Mouse (Mus musculus): ENCODE measurements around the gene Acox3.

Gene Acox3

DNA sequence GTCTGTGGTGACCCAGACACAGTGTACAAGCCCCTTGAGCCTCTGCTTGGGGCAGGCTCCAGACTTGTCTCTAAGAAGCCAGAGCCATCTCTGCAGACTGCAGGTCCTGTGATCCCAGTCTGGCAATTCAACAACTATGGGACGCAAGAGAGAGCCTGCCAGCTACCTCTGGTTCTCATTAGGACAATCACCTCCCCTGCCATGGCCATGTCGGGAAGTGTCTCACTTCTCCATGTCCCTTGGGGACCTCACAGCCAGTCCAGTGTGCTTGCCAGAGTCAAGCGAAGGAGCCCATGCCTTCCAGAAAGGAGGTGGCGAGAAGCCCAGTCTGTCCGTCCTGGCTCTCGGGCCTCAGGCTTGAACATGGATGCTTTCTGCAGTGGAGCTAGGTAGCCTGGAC is 50.0 kb downstream of the Acox3 start:
- in situ Hi-C loops (cut with MboI; ENCODE audit: low pct_unique_long_range_greater_than_20kb in 1 of 2, low sequenced_read_pairs in 2 of 2, unreplicated experiment in 1 of 2): no loop called here

DNA sequence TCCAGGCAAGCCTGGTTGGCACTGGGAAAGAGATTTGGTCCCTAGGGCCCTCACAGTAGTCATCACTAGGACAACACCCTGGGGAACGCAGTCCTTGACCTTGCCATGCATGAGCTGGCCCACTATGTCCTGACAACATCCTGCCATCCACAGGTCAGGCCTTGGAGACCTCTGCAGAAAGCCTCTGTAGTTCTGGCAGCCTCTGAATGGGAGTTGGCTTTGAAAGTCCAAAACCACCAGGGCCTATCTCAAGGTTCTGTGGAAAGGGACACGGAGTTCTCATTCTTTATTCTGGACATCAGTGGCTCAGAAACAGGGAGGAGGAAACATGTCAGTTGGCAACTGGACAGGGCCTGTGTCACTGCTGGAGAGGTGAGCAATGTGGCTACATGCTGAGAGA is 53.2 kb downstream of the Acox3 start:
- in situ Hi-C loops (cut with MboI; ENCODE audit: low pct_unique_long_range_greater_than_20kb in 1 of 2, low sequenced_read_pairs in 2 of 2, unreplicated experiment in 1 of 2): no loop called here

DNA sequence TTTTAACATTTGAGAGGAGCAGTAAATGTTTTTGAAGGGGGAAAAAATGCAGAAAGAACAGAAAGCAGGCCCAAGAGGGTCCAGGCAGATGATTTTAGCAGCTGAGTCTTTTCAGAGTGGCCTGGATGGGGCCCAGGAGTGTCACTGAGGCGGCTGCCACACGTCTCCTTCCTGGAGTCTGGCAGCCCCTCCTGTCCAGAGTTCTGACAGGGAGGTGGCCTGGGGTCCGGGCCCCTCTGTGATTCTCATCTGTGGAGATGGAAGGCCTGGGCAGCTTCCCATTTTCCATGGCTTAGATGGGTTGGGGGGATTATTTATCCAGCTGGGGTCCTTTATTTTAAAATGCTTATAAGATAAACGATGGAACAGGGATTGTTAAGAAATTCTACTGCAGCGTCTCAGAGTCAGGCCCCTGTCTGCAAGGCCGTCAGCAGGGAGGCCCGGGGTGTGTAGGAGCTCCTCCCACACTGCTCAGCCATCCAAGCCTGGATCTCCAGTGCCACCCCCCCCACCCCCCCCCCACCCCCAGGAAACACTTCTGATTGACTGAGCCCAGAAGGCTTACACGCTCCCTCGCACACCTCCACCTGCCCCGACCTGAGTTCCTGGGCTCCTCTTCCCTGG is 59.2 kb downstream of the Acox3 start:
- in situ Hi-C loops (cut with MboI; ENCODE audit: low pct_unique_long_range_greater_than_20kb in 1 of 2, low sequenced_read_pairs in 2 of 2, unreplicated experiment in 1 of 2): no loop called here

DNA sequence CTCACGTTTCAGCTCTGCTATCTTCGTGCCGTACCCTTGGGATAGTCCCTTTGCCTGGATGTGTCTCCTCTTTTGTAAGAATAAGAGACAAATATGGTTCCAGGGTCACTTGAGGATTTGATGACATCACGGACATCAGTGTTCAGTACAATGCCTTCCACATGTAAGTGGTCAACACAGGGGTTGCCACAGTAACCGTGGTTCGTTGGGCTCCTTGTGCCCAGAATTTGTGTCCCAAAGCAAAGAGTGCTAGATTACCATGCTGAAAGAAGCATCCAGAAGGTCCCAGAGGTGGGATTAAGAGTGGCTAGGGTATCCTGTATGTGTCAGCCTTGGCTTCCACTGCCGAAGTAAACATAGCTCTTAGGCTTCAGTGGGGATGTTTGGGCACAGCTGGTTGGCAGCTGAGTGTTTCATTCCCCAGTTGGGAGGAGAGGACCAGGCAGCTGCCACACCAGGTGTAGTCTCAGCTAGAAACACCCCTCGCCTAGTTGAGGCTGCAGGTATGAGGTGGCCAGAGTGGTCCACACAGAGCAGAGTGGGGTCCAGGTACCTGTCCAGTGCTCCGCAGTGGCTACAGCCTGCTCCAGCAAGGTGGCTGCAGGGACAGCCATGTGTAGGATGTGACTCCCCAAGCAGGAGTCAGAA is 60.7 kb downstream of the Acox3 start:
- in situ Hi-C loops (cut with MboI; ENCODE audit: low pct_unique_long_range_greater_than_20kb in 1 of 2, low sequenced_read_pairs in 2 of 2, unreplicated experiment in 1 of 2): no loop called here

DNA sequence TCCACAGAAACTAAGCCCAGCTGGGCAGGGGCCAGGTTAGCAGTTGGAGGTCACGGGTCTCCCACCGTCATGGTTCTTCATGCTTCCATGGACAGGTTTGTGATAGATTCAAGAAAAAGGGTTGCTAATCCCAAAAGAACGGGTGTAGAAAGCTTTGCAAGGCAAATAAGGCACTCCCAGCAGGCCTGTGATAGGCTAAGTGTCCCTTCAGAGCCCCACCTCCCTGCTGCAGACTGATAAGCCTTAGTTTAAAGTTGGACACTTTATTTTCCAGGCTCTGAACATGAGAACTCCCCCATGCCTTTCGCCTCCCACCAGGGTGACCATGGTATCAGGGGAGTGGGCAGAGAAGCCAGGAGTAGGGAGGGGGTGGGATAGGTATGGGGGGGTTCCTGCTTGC is 61.2 kb downstream of the Acox3 start:
- in situ Hi-C loops (cut with MboI; ENCODE audit: low pct_unique_long_range_greater_than_20kb in 1 of 2, low sequenced_read_pairs in 2 of 2, unreplicated experiment in 1 of 2): no loop called here

DNA sequence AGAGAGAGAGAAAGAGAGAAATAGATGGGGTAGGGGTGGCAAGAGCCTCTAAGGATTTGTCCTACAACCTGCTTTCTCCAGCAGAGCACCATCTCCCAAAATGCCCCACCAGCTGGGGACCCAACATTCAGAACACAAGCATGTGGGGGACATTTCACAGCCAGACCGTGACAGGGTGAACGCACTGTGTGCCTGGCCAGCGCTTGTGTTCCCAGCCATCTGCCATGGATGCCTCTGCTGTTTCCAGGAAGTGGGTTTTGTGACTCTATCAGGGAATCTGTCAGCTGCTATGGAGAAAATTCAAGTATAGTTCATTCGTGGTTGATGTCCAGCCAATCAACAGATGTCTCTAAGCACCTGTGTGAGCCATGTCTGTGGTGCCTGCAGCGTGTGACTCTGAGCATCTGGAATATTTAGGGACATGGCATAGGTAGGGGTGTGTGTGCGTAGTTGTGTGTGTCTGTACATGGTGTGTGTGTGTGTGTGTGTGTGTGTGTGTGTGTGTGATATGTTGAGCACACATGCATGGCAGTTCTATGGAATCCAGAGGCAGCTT is 63.2 kb downstream of the Acox3 start:
- in situ Hi-C loops (cut with MboI; ENCODE audit: low pct_unique_long_range_greater_than_20kb in 1 of 2, low sequenced_read_pairs in 2 of 2, unreplicated experiment in 1 of 2): no loop called here

DNA sequence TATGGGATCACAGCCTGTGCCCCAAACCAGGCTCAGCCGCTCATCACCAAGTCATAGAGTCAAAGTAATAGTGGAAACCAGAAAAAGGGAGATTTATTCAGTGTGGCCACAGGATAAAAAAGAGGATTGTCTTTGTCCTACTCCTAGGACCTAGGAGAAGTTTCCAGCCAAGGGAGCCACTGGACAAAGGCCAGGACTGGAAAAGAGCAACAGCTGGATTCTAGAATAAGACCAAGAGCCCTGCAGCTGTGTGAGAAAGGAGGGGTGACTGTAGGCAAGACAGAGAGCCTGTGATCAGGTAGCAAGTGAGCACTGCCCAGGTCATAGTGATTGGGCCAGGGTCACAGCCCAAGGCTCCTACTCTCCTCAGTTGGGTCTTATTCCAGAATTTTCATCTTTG is 64.1 kb downstream of the Acox3 start:
- in situ Hi-C loops (cut with MboI; ENCODE audit: low pct_unique_long_range_greater_than_20kb in 1 of 2, low sequenced_read_pairs in 2 of 2, unreplicated experiment in 1 of 2): no loop called here

DNA sequence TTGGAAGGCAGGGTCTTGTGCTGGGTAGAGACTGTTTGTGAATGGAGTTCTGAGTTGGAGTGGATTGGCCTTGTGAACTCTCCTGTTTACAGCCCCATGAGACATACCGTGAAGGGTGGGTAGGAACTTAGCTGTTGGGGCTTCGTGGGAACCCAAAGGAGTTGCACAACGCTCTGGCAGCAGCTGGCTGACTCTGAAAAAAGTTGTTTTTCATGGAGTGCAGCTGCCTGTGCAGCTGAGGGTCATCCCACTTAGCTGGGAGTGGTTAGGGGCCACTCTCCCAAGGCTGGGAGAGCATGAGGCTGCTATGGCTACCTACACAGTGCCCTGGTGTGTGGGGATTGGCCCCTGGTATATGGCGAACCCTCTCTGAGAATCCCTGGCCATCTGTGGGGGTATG is 64.7 kb downstream of the Acox3 start:
- in situ Hi-C loops (cut with MboI; ENCODE audit: low pct_unique_long_range_greater_than_20kb in 1 of 2, low sequenced_read_pairs in 2 of 2, unreplicated experiment in 1 of 2): no loop called here

DNA sequence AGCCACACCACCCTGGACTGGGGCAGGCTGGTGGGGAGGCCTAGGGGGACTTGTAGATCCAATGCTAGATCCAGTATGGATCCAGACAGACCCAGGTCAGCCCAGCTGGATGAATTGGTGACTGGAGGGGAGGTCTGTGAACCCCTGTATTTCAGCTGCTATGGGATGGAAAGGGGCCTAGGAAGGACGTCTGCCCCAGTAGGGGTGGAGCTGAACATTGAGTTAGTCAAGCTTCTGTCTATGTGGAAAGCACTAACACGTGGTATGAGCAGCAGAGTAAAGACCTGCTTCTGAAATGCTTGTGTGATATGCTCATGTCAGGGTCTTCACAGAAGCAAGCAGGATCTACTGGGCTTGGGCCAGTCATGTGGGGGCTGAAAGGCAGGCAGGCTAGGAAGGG is 65.4 kb downstream of the Acox3 start:
- in situ Hi-C loops (cut with MboI; ENCODE audit: low pct_unique_long_range_greater_than_20kb in 1 of 2, low sequenced_read_pairs in 2 of 2, unreplicated experiment in 1 of 2): no loop called here

DNA sequence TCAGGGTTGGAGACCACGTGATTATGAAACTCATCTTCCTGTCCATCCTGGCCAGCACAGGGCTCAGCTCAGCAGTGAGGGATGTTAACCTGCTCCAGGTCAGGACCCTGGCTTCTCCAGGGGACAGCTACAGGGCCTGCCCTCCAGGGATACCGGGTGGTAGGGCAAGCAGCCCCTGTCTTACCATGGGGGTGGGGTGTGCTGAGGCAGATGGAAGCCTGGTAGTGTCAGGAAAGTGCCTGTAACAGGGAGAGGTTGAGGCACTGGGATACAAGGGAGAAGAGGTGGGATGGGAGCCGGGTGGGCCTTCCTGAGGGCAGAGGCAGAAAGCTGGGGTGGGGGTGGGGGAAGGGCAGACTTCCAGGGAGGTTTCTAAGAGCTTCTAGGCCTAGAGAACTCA is 69.5 kb downstream of the Acox3 start:
- in situ Hi-C loops (cut with MboI; ENCODE audit: low pct_unique_long_range_greater_than_20kb in 1 of 2, low sequenced_read_pairs in 2 of 2, unreplicated experiment in 1 of 2): no loop called here

DNA sequence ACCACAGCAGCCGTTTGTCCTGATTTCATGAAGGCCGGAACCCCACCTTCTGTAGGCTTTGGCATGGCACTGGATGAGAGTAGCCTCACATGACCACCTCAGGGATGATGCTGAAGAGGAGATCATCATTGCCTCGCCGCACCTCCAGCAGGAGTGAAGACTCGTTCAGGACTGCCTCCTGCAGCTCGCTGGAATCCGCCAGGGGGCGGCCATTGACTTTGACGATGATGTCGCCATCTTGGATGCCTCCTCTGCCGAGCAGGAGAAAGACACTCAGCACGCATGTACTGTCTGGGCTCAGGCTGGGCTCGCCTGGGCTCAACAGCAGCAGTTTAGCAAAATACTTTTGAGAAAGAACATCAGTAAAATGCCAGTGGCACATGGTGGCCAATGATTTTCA is 70.0 kb downstream of the Acox3 start:
- in situ Hi-C loops (cut with MboI; ENCODE audit: low pct_unique_long_range_greater_than_20kb in 1 of 2, low sequenced_read_pairs in 2 of 2, unreplicated experiment in 1 of 2): no loop called here

DNA sequence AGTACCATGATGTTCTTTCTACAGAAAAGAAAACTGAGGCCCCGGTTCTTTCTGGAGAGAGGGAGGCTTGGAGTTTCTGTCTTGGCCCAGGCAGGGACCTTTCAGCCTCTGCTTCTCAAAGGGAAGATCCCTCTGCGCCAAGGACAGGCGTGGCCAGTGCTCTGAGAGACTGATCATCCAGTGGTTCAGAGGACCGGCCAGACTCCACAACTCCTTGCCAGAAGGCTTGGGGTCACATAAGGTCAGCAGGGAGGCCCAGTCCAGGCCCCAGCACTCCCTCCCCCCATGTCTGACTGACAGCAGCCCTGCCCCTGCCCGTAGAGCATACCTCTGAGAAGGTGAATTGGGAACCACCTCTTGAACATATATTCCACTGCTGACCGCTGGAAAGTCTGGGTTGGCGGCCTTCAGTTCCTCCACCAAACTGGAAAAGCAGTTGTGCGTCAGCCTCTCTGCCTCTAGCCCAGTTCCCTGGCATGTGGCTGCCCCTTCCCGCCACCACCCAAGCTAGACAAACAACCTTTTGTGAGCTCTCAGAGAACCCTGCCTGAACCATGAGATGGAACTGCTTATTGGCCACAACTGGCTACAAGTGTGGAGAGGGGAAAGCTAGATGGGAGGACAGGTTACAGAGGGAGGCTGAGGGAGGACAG is 71.0 kb downstream of the Acox3 start:
- in situ Hi-C loops (cut with MboI; ENCODE audit: low pct_unique_long_range_greater_than_20kb in 1 of 2, low sequenced_read_pairs in 2 of 2, unreplicated experiment in 1 of 2): no loop called here

DNA sequence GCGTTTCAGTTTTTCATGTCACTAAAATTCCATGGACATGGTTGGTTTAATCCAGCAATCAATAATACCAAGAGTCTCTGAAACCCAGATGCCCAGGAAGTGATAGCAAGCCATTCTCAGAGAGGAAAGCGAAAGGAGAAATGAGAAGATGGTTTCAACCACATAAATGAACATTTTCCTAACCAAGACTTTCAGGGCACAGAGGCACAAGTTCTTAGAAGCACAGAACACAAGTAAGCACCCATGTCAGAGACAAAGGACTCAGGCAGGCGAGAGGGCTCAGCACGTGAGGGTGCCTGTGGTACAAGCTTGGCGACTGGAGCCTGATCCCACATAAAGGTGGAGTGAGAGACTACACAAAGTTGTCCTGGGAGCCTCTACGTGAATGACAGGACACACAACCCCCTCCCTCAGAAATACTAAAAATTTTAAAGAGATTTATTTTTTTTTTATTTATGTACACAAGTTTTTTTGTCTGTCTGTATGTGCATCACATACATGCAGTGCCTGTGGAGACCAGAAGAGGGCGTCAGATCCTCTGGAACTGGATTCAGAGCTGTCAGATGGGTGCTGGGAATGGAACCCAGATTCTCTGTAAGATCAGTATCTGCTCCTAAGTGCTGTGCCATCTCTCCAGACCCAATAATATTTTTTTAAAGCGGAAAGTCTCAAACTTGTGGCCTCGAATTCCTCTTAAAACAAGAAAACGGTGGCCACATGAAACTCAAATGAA is 73.1 kb downstream of the Acox3 start:
- in situ Hi-C loops (cut with MboI; ENCODE audit: low pct_unique_long_range_greater_than_20kb in 1 of 2, low sequenced_read_pairs in 2 of 2, unreplicated experiment in 1 of 2): loop anchor here (5.0 kb wide), 1 partner anchor 36 kb away; no protein-coding TSS in a partner anchor

DNA sequence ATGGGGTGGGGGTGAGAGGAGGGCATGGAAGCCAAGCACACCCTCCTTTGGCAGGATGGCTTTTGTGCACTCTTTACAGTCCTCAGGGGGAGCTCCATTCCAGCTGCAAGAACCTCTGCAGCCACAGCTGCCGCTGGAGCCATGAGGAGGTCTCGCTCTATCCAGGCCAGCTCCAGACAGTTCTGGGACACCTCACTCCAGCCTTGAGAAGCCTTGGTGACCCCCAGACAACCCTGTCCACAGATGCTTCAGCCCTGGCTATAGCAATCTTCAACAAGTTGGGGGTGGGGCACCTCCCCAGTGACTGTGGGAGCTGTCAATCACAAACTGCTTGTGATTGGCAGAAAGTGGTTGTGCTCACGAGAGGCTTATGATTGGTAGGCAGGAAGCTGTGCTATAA is 76.7 kb downstream of the Acox3 start:
- in situ Hi-C loops (cut with MboI; ENCODE audit: low pct_unique_long_range_greater_than_20kb in 1 of 2, low sequenced_read_pairs in 2 of 2, unreplicated experiment in 1 of 2): loop anchor here (5.0 kb wide), 1 partner anchor 33 kb away; no protein-coding TSS in a partner anchor

DNA sequence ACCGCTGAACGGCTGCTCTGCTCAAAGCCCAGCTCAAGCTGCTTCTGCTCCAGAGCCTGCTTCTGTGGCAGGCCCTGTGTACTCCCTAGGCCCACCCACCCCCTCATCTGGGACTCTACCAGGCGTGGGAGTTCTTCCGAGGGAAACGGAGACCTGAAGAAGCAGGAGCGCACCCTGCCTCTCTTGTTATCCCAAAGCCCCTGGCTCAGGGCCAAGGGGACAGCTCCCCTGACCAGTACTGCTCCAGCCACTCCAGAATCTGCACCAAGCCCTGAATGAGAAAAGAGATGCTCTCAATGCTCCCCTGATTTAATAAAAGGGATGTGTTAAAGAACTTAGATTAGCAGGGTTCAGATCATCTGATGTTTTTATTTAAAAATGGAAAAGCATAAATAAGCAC is 78.4 kb downstream of the Acox3 start:
- in situ Hi-C loops (cut with MboI; ENCODE audit: low pct_unique_long_range_greater_than_20kb in 1 of 2, low sequenced_read_pairs in 2 of 2, unreplicated experiment in 1 of 2): no loop called here

DNA sequence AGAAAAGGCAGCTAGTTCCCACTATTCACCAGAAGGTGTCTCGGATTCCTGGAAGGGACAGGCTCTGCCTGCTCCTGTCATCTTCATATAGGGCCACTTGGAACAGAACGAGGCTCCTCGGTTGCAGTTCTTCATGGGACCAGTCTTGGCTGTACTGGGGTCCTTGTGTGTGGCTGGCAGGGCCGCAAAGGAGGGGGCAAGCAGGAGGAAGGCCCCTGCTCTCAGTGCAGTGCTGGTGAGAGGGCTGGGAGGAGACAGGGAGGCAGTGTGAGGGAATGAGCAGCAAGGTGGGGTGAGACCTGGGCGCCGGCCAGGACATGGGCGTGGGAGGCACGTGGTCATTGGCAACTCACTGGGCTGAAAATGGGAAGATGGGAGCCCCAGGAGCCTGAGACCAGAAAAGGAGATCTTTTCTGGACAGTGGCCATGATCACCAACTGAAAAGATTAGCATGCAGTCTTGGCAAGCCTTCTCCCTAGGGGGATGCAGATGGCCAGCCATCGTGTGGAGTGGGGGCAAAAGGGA is 79.2 kb downstream of the Acox3 start:
- in situ Hi-C loops (cut with MboI; ENCODE audit: low pct_unique_long_range_greater_than_20kb in 1 of 2, low sequenced_read_pairs in 2 of 2, unreplicated experiment in 1 of 2): no loop called here
